Comparison of ENCODE assay signal across 8 mouse cellular contexts in genomic region chr19:6275740-6276389, GRCm38 (mm10). TPM values are rescaled to one million over a fixed set of nuclear protein-coding genes. Genes with fewer than 3 reads are reported as not detected.
A peak's percentile ranks its signal among the peaks of the same experiment; 100 is the strongest.
DNase-seq lines count a peak whose midpoint lies in the region; ATAC-seq and TF ChIP-seq lines count a peak whose summit lies in the region.

No protein-coding gene starts in this region.

- intact Hi-C loops in heart, adult 2 months (cut with DNase I): loop anchor here (1.0 kb wide), 1 partner anchor 26 kb away; no protein-coding TSS in a partner anchor

- no peaks in the 10 kb centered on the region for H3K9me3 ChIP-seq in heart, embryonic 14.5 days (ENCODE audit: control insufficient read depth, low read length)
- H3K9me3 ChIP-seq in liver, embryonic 16.5 days (replicated peaks; ENCODE audit: control insufficient read depth, low read length): no peaks in the 10 kb centered on the region
- H3K9me3 ChIP-seq in neural tube, embryonic 15.5 days (replicated peaks): no peaks in the 10 kb centered on the region

- no peak for TF ChIP-seq EP300 in heart, adult 2 months (IDR thresholded peaks at IDR 0.05; ENCODE audit: insufficient read depth, low read depth, low read length)

- H3K36me3 ChIP-seq in heart, adult 2 months (ENCODE audit: control insufficient read depth, insufficient read depth, low read length): peaks cover 8% of the 10 kb centered on the region
- H3K36me3 ChIP-seq in heart, embryonic 14.5 days (ENCODE audit: control insufficient read depth, insufficient read depth, low read length): peaks cover 21% of the 10 kb centered on the region
- H3K36me3 ChIP-seq in liver, embryonic 16.5 days (ENCODE audit: control insufficient read depth, insufficient read depth): peaks cover 2% of the 10 kb centered on the region; the same call in 1 of the 2 replicates
- peaks cover 5% of the 10 kb centered on the region; the same call in 1 of the 2 replicates for H3K36me3 ChIP-seq in neural tube, embryonic 15.5 days

- peaks cover 1% of the 10 kb centered on the region; the same call in 1 of the 2 replicates for H3K79me2 ChIP-seq in heart, adult 2 months (replicated peaks; ENCODE audit: control insufficient read depth, insufficient read depth, low read length)

- H3K4me2 ChIP-seq in heart, embryonic 14.5 days (ENCODE audit: low read length): peak overlapping the region; percentile 80
- peak overlapping the region; percentile 98 for H3K4me2 ChIP-seq in liver, embryonic 16.5 days (ENCODE audit: low read depth, low read length)
- peak overlapping the region; percentile 98 for H3K4me2 ChIP-seq in neural tube, embryonic 15.5 days

- H3K27ac ChIP-seq in heart, adult 2 months: peak overlapping the region; percentile 77
- peak overlapping the region; percentile 72 to 73 for H3K27ac ChIP-seq in heart, embryonic 14.5 days (replicated peaks in 1 of 2; ENCODE audit: control insufficient read depth in 1 of 2, insufficient read depth in 1 of 2, low read depth in 2 of 2, low read length in 2 of 2)
- peak overlapping the region; percentile 87 for H3K27ac ChIP-seq in liver, embryonic 16.5 days (ENCODE audit: low read length)
- peak overlapping the region; percentile 84 for H3K27ac ChIP-seq in neural tube, embryonic 15.5 days (replicated peaks)

- H3K4me1 ChIP-seq in heart, adult 2 months (ENCODE audit: control insufficient read depth, insufficient read depth, low read length): peaks cover 21% of the 10 kb centered on the region
- H3K4me1 ChIP-seq in heart, embryonic 14.5 days (ENCODE audit: control insufficient read depth in 2 of 2, insufficient read depth in 2 of 2, low read length in 2 of 2): peaks cover 32 to 42% of the 10 kb centered on the region in 2 experiments
- peaks cover 59% of the 10 kb centered on the region for H3K4me1 ChIP-seq in liver, embryonic 16.5 days (ENCODE audit: control insufficient read depth, low read depth, low read length)
- peaks cover 44% of the 10 kb centered on the region for H3K4me1 ChIP-seq in neural tube, embryonic 15.5 days

- no peaks in the 10 kb centered on the region for H3K27me3 ChIP-seq in heart, adult 2 months (ENCODE audit: control insufficient read depth, insufficient read depth, low read length)
- no peaks in the 10 kb centered on the region for H3K27me3 ChIP-seq in heart, embryonic 14.5 days (ENCODE audit: control insufficient read depth, insufficient read depth, low read length)
- H3K27me3 ChIP-seq in liver, embryonic 16.5 days (ENCODE audit: control insufficient read depth, insufficient read depth, low read depth, low read length): no peaks in the 10 kb centered on the region
- H3K27me3 ChIP-seq in neural tube, embryonic 15.5 days (replicated peaks): 0 out of 2 replicates have a peak, but pooled peaks cover 2% of the 10 kb centered on the region

- no peak for TF ChIP-seq POLR2A in heart, adult 2 months (IDR thresholded peaks at IDR 0.05; ENCODE audit: insufficient read depth, low read depth, low read length)

- DNase-seq in heart, adult 2 months: peak in 1 of 2 experiments; percentile 72
- DNase-seq in heart, adult 11 months: no peak
- DNase-seq in NIH3T3 (ENCODE audit: low read depth): peak; percentile 57
- no peak for DNase-seq in urinary bladder, postnatal 10 days (ENCODE audit: low spot score)
- no peak for DNase-seq in cerebellum, postnatal 36 days

- no peak for TF ChIP-seq CTCF in heart, adult 2 months (IDR thresholded peaks at IDR 0.05)

- 0 out of 2 replicates have a peak, but pooled peaks have one; percentile 2 for ATAC-seq in heart, embryonic 14.5 days (ENCODE audit: insufficient number of reproducible peaks, insufficient read depth, low FRiP score, low read depth)
- ATAC-seq in liver, embryonic 16.5 days (ENCODE audit: low read depth): no peak
- ATAC-seq in neural tube, embryonic 15.5 days (ENCODE audit: low FRiP score): no peak; the same call in 1 of the 2 replicates

- H3K9ac ChIP-seq in heart, adult 2 months (ENCODE audit: low read depth, low read length): peak overlapping the region; percentile 43
- H3K9ac ChIP-seq in heart, embryonic 14.5 days (ENCODE audit: low read length): peak overlapping the region; percentile 70
- peak overlapping the region; percentile 68 for H3K9ac ChIP-seq in liver, embryonic 16.5 days (ENCODE audit: low read depth, low read length)
- H3K9ac ChIP-seq in neural tube, embryonic 15.5 days (replicated peaks): peak overlapping the region; percentile 62

- 12% methylated on average over 15 of the region's 15 CpGs for WGBS in heart, adult 2 months
- 10% methylated on average over 15 of the region's 15 CpGs for WGBS in heart, embryonic 14.5 days
- WGBS in liver, embryonic 16.5 days (ENCODE audit: insufficient replicate concordance): 4% methylated on average over 15 of the region's 15 CpGs
- WGBS in neural tube, embryonic 15.5 days: 7% methylated on average over 15 of the region's 15 CpGs

- peak overlapping the region; percentile 42 for H3K4me3 ChIP-seq in heart, adult 2 months
- H3K4me3 ChIP-seq in heart, embryonic 14.5 days (ENCODE audit: control insufficient read depth in 1 of 2, insufficient read depth in 1 of 2, low read depth in 1 of 2, low read length in 2 of 2): peak overlapping the region; percentile 59 to 75
- peak overlapping the region; percentile 85 for H3K4me3 ChIP-seq in liver, embryonic 16.5 days (ENCODE audit: low read depth, low read length)
- peak overlapping the region; percentile 93 for H3K4me3 ChIP-seq in neural tube, embryonic 15.5 days (replicated peaks)

RNA-seq across cellular contexts. Expression of gene Ehd1, which starts 0.7 kb away (rescaled TPM):
- 100 to 1,000 TPM in 1 of 2 experiments, 10 to 100 TPM in 1; 98.0 to 120 TPM for total RNA-seq in heart, adult 2 months (2021)
- polyA plus RNA-seq in heart, adult 2 months (2012; rRNA removed): 111 and 142 TPM in 2 replicates
- polyA plus RNA-seq in heart, embryonic 14.5 days (2014; fragmentation: Nextera tagmentation; extraction: Ambion mirVana): 51.7 and 60.0 TPM in 2 replicates
- 62.1 and 68.6 TPM in 2 replicates for polyA plus RNA-seq in liver, embryonic 16.5 days (2015; fragmentation: Nextera tagmentation; extraction: Ambion mirVana)
- 80.6 and 87.7 TPM in 2 replicates for polyA plus RNA-seq in neural tube, embryonic 15.5 days (2015; fragmentation: Nextera tagmentation; extraction: Ambion mirVana)

RNA-seq across cellular contexts. Expression of gene Cdc42bpg, which starts 30.4 kb away (rescaled TPM):
- total RNA-seq in heart, adult 2 months (2021): 10 to 100 TPM; 11.7 to 13.9 TPM
- 7.0 and 7.7 TPM in 2 replicates for polyA plus RNA-seq in heart, adult 2 months (2012; rRNA removed)
- polyA plus RNA-seq in heart, embryonic 14.5 days (2014; fragmentation: Nextera tagmentation; extraction: Ambion mirVana): 0.43 and 0.78 TPM in 2 replicates
- polyA plus RNA-seq in liver, embryonic 16.5 days (2015; fragmentation: Nextera tagmentation; extraction: Ambion mirVana): 0.34 and 0.40 TPM in 2 replicates
- 0.33 and 0.36 TPM in 2 replicates for polyA plus RNA-seq in neural tube, embryonic 15.5 days (2015; fragmentation: Nextera tagmentation; extraction: Ambion mirVana)

RNA-seq across cellular contexts. Expression of gene Atg2a, which starts 34.4 kb away (rescaled TPM):
- total RNA-seq in heart, adult 2 months (2021): 10 to 100 TPM; 20.5 to 24.5 TPM
- polyA plus RNA-seq in heart, adult 2 months (2012; rRNA removed): 26.3 and 26.7 TPM in 2 replicates
- polyA plus RNA-seq in heart, embryonic 14.5 days (2014; fragmentation: Nextera tagmentation; extraction: Ambion mirVana): 7.1 and 7.8 TPM in 2 replicates
- 4.9 and 6.1 TPM in 2 replicates for polyA plus RNA-seq in liver, embryonic 16.5 days (2015; fragmentation: Nextera tagmentation; extraction: Ambion mirVana)
- polyA plus RNA-seq in neural tube, embryonic 15.5 days (2015; fragmentation: Nextera tagmentation; extraction: Ambion mirVana): 12.5 and 12.9 TPM in 2 replicates

RNA-seq across cellular contexts. Expression of gene Ppp2r5b, which starts 40.2 kb away (rescaled TPM):
- total RNA-seq in heart, adult 2 months (2021): 10 to 100 TPM; 34.8 to 35.1 TPM
- polyA plus RNA-seq in heart, adult 2 months (2012; rRNA removed): 36.8 and 40.6 TPM in 2 replicates
- 20.7 and 26.0 TPM in 2 replicates for polyA plus RNA-seq in heart, embryonic 14.5 days (2014; fragmentation: Nextera tagmentation; extraction: Ambion mirVana)
- 3.5 and 3.7 TPM in 2 replicates for polyA plus RNA-seq in liver, embryonic 16.5 days (2015; fragmentation: Nextera tagmentation; extraction: Ambion mirVana)
- 127 and 156 TPM in 2 replicates for polyA plus RNA-seq in neural tube, embryonic 15.5 days (2015; fragmentation: Nextera tagmentation; extraction: Ambion mirVana)

RNA-seq across cellular contexts. Expression of gene Gpha2, which starts 49.7 kb away (rescaled TPM):
- total RNA-seq in heart, adult 2 months (2021): not detected
- polyA plus RNA-seq in heart, adult 2 months (2012; rRNA removed): 0.27 TPM in 1 of 2 replicates, not detected in the other
- 0.36 TPM in 1 of 2 replicates, not detected in the other for polyA plus RNA-seq in heart, embryonic 14.5 days (2014; fragmentation: Nextera tagmentation; extraction: Ambion mirVana)
- polyA plus RNA-seq in liver, embryonic 16.5 days (2015; fragmentation: Nextera tagmentation; extraction: Ambion mirVana): not detected in 2 replicates
- 0.75 TPM in 1 of 2 replicates, not detected in the other for polyA plus RNA-seq in neural tube, embryonic 15.5 days (2015; fragmentation: Nextera tagmentation; extraction: Ambion mirVana)

Comparison
In these comparisons a context has a peak if more than half of its experiments do, and no peak if none do; other contexts are left out.
1. H3K4me3 ChIP-seq: peak in every context shown above with its lines; median percentile 93 in neural tube, embryonic 15.5 days; 85 in liver, embryonic 16.5 days; 67 in heart, embryonic 14.5 days; 42 in heart, adult 2 months.